Mouse (Mus musculus): Measurements from ENCODE around the gene Cyp4f37. TPM values are rescaled to one million over a fixed set of nuclear protein-coding genes. Genes with fewer than 3 reads are reported as not detected.
A peak's percentile ranks its signal among the peaks of the same experiment; 100 is the strongest.
"Not testable (repeated sequence)": the region's sequence is repeated elsewhere in the genome, so short reads cannot be mapped to it uniquely, and the experiment has no call there.

The Cyp4f37 gene
- polyA plus RNA-seq, 1 experiment from 2014 or later = not detected

DNA sequence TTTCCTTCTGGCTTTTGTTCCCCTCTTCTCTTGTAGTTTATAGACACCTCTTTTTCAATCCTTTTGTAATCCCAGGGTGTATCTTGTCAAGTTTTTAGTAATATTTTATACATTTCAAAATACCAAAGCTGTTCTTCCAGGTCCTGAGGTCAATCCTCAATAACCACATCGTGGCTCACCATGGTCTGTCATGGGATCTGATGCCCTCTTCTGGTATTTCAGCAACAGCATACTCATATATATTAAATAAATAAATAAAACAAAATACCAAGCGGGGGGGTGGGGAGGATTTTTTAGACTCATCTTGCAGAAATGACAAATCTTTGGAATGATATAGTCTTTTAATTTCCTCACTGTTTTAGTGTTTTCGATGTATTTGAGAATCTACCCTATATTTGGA, 10.8 kb downstream of the Cyp4f37 start:
- no peak overlapping the region for H3K27ac ChIP-seq (ENCODE audit: low read length)
- no peak overlapping the region for H3K4me3 ChIP-seq (ENCODE audit: low read length)
- H3K36me3 ChIP-seq (ENCODE audit: insufficient read depth, low read length) = no peaks in the 10 kb centered on the region
- WGBS = 79% methylated on average over 3 of the region's 3 CpGs
- H3K27me3 ChIP-seq (ENCODE audit: insufficient read depth, low read length) = no peaks in the 10 kb centered on the region
- no peak for ATAC-seq (ENCODE audit: low FRiP score, low TSS enrichment)
- H3K9me3 ChIP-seq (ENCODE audit: low read length) = no peaks in the 10 kb centered on the region
- no peak overlapping the region for H3K9ac ChIP-seq (replicated peaks; ENCODE audit: low read length)
- H3K4me1 ChIP-seq (ENCODE audit: insufficient read depth, low read length) = 0 out of 2 replicates have a peak, but pooled peaks cover 4% of the 10 kb centered on the region
- H3K4me2 ChIP-seq (replicated peaks; ENCODE audit: low read depth, low read length) = no peak overlapping the region

DNA sequence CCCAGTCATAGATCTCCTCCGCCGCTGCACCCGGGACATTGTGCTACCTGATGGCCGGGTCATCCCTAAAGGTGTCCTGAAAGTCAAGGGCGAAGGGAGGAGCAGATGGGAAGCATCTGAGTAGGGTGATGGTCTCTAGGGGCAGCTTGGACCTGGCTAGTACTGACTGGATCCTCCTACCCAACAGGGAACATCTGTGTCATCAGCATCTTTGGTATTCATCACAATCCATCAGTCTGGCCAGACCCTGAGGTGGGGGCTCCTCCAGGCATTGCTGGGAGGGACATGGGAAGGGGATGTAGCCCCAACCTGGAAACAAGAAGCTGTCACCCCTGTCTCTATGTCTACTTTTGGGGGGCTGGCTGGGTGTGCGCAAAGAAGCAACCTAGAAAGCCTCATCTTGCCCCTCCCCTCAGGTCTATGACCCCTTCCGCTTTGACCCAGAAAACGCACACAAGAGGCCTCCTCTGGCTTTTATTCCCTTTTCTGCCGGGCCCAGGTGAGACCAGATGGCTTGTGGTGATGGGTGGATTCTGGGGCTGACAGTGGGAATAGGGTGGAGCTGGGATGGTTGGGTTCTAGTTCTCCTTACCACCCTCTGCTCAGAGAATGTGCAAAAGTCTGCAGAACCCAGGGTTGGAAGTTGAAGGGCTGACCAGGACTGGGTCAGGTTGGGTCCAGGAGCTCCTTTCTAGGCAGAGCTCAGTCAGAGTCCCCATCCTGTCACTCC, 13.3 kb downstream of the Cyp4f37 start:
- Histone ChIP-seq H3K9ac (replicated peaks; ENCODE audit: low read length) (peak overlapping the region; percentile 63), H3K4me3 (ENCODE audit: low read length) (peak overlapping the region; percentile 41), H3K4me2 (replicated peaks; ENCODE audit: low read depth, low read length) (peak overlapping the region; percentile 57)
- not testable (repeated sequence) for H3K36me3 ChIP-seq (ENCODE audit: insufficient read depth, low read length); H3K9me3 ChIP-seq (ENCODE audit: low read length); H3K27ac ChIP-seq (ENCODE audit: low read length); H3K4me1 ChIP-seq (ENCODE audit: insufficient read depth, low read length); H3K27me3 ChIP-seq (ENCODE audit: insufficient read depth, low read length)
- WGBS = 88% methylated on average over 9 of the region's 9 CpGs
- ATAC-seq (ENCODE audit: low FRiP score, low TSS enrichment) = peak; percentile 65; the same call in 1 of the 2 replicates

DNA sequence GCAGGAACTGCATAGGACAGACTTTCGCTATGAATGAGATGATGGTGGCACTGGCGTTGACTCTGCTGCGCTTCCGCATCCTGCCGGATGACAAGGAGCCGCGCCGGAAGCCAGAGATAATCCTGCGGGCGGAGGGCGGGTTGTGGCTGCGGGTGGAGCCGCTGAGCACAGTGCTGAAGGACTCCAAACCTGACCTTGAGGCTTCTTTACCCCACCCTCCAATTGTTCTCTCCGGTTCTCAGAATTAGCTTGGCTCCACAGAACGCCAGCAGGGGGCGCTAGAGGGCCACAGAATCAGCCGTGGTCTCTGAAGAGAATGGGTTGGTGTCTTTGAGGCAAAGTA, 13.8 kb downstream of the Cyp4f37 start:
- WGBS = 3% methylated on average over 17 of the region's 17 CpGs
- Histone ChIP-seq H3K36me3 (ENCODE audit: insufficient read depth, low read length) (no peaks in the 10 kb centered on the region), H3K4me3 (ENCODE audit: low read length) (peak overlapping the region; percentile 41), H3K9ac (replicated peaks; ENCODE audit: low read length) (peak overlapping the region; percentile 63), H3K4me1 (ENCODE audit: insufficient read depth, low read length) (0 out of 2 replicates have a peak, but pooled peaks cover 4% of the 10 kb centered on the region), H3K9me3 (ENCODE audit: low read length) (no peaks in the 10 kb centered on the region), H3K27me3 (ENCODE audit: insufficient read depth, low read length) (no peaks in the 10 kb centered on the region), H3K27ac (ENCODE audit: low read length) (no peak overlapping the region), H3K4me2 (replicated peaks; ENCODE audit: low read depth, low read length) (peak overlapping the region; percentile 57)
- peak; percentile 59; the same call in 1 of the 2 replicates for ATAC-seq (ENCODE audit: low FRiP score, low TSS enrichment)

DNA sequence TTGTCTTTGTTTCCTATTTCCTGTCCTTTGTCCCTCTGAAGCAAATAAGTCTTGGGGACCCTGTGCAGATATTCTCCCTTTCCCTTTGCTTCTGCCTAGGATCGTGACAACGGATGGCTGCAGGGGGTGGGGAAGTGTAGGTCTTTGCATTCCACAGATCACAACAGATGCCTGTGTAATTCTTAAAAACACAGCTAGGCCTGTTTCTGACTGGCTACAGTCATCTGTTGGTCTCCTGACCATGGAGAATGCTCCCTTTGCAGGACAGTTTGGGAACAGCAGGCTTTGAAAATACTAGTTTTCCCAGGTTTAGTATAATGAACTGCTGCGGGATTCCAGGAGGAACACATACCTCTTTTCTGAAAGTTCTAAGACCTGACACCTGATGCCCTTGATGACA, 15.2 kb downstream of the Cyp4f37 start:
- H3K27ac ChIP-seq (ENCODE audit: low read length) = no peak overlapping the region
- no peak overlapping the region for H3K4me3 ChIP-seq (ENCODE audit: low read length)
- no peaks in the 10 kb centered on the region for H3K27me3 ChIP-seq (ENCODE audit: insufficient read depth, low read length)
- H3K9me3 ChIP-seq (ENCODE audit: low read length) = no peaks in the 10 kb centered on the region
- no peak overlapping the region for H3K9ac ChIP-seq (replicated peaks; ENCODE audit: low read length)
- H3K4me1 ChIP-seq (ENCODE audit: insufficient read depth, low read length) = 0 out of 2 replicates have a peak, but pooled peaks cover 4% of the 10 kb centered on the region
- H3K4me2 ChIP-seq (replicated peaks; ENCODE audit: low read depth, low read length) = no peak overlapping the region
- no peak for ATAC-seq (ENCODE audit: low FRiP score, low TSS enrichment)
- WGBS = 64% methylated on average over 3 of the region's 3 CpGs
- H3K36me3 ChIP-seq (ENCODE audit: insufficient read depth, low read length) = no peaks in the 10 kb centered on the region

DNA sequence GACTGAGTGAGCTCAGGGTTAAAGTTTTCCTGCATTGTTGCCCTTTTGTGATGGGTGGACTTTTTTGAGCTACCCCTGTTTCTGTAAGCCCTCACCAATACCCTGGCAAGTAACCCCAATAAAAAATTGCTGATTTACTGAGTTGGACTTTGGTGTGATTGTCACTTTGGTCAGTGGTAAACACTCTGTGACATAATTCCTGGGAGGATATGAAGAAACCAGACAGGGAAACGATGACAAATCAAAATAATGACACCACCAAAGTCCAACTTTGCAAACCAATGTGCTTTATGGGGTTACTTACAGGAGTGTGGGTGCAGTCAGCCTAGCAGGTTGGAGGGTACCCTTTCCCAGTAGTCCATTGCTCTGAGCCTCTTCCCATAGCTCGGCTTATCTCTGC, 16.0 kb downstream of the Cyp4f37 start:
- no peak for ATAC-seq (ENCODE audit: low FRiP score, low TSS enrichment)
- Histone ChIP-seq H3K36me3 (ENCODE audit: insufficient read depth, low read length) (no peaks in the 10 kb centered on the region), H3K27me3 (ENCODE audit: insufficient read depth, low read length) (no peaks in the 10 kb centered on the region), H3K27ac (ENCODE audit: low read length) (no peak overlapping the region), H3K9me3 (ENCODE audit: low read length) (no peaks in the 10 kb centered on the region), H3K4me2 (replicated peaks; ENCODE audit: low read depth, low read length) (no peak overlapping the region), H3K4me3 (ENCODE audit: low read length) (no peak overlapping the region), H3K9ac (replicated peaks; ENCODE audit: low read length) (no peak overlapping the region), H3K4me1 (ENCODE audit: insufficient read depth, low read length) (0 out of 2 replicates have a peak, but pooled peaks cover 4% of the 10 kb centered on the region)
- WGBS = 89% methylated on average over 2 of the region's 2 CpGs

DNA sequence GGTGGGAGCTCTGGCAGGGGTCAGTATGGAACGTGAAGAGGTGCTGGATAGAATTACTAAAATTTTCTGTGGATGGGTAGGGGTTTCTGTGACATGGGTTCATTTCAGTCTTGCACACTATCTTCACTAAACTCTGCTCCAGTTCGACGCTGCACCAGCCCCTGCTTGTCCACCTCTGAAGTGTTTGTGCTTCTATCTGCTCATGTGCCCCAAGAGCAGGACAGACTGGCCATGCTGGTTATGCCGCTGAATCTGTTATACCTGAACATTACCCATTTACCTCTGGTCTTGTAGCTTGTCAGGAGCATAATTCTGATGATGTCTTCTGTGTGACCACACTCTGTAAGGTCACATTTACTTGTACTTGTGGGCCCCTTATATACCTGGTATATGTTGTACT, 25.5 kb downstream of the Cyp4f37 start:
- Histone ChIP-seq H3K9me3 (ENCODE audit: low read length) (no peaks in the 10 kb centered on the region), H3K9ac (replicated peaks; ENCODE audit: low read length) (no peak overlapping the region), H3K4me2 (replicated peaks; ENCODE audit: low read depth, low read length) (no peak overlapping the region), H3K27me3 (ENCODE audit: insufficient read depth, low read length) (no peaks in the 10 kb centered on the region), H3K4me1 (ENCODE audit: insufficient read depth, low read length) (no peaks in the 10 kb centered on the region), H3K36me3 (ENCODE audit: insufficient read depth, low read length) (no peaks in the 10 kb centered on the region), H3K4me3 (ENCODE audit: low read length) (no peak overlapping the region), H3K27ac (ENCODE audit: low read length) (no peak overlapping the region)
- 77% methylated on average over 4 of the region's 4 CpGs for WGBS
- no peak for ATAC-seq (ENCODE audit: low FRiP score, low TSS enrichment)

DNA sequence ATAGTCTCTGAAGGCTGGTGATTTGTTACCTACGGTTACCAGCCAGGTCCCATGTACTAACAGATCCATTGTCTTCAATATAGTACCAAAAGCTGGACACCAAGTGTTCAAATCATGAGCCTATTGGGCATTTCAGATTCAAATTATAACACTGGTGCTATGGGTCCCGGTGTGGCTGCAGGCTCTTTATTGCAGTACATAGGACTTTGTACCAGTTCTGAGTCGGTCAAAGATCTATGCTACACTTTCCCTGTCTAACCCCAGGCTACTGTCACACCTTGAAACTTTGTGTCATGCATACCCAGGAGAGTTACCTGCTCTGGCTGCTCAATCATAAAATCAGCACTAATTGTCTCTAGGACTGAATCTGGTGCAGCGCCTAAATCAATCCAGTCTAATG, 32.8 kb downstream of the Cyp4f37 start:
- Histone ChIP-seq H3K27ac (ENCODE audit: low read length) (no peak overlapping the region), H3K9me3 (ENCODE audit: low read length) (no peaks in the 10 kb centered on the region), H3K4me2 (replicated peaks; ENCODE audit: low read depth, low read length) (no peak overlapping the region), H3K36me3 (ENCODE audit: insufficient read depth, low read length) (no peaks in the 10 kb centered on the region), H3K27me3 (ENCODE audit: insufficient read depth, low read length) (no peaks in the 10 kb centered on the region), H3K9ac (replicated peaks; ENCODE audit: low read length) (no peak overlapping the region), H3K4me3 (ENCODE audit: low read length) (no peak overlapping the region), H3K4me1 (ENCODE audit: insufficient read depth, low read length) (no peaks in the 10 kb centered on the region)
- no peak for ATAC-seq (ENCODE audit: low FRiP score, low TSS enrichment)
- 88% methylated on average over 4 of the region's 4 CpGs for WGBS

DNA sequence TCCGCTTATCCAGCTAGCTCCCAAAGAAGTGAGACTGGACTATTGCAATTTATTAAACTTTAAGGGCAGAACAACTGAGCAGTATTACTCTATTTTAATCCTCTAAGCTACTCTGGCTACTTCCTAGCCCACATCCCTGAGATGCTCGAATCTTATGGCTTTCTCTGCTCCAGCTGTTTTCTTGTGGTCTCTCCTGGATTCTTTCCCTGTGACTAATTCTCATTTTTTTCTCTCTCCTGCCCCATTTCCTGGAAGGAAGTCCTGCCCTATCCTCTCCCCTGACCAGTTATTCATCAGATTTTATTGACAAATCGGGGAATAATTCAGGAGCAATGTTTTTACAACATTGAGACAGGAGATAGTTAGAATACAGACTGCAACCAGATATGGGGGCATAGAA, 35.9 kb downstream of the Cyp4f37 start:
- ATAC-seq (ENCODE audit: low FRiP score, low TSS enrichment) = no peak
- Histone ChIP-seq H3K4me1 (ENCODE audit: insufficient read depth, low read length) (no peaks in the 10 kb centered on the region), H3K4me2 (replicated peaks; ENCODE audit: low read depth, low read length) (no peak overlapping the region), H3K27me3 (ENCODE audit: insufficient read depth, low read length) (no peaks in the 10 kb centered on the region), H3K36me3 (ENCODE audit: insufficient read depth, low read length) (no peaks in the 10 kb centered on the region), H3K4me3 (ENCODE audit: low read length) (no peak overlapping the region), H3K9ac (replicated peaks; ENCODE audit: low read length) (no peak overlapping the region), H3K27ac (ENCODE audit: low read length) (no peak overlapping the region), H3K9me3 (ENCODE audit: low read length) (no peaks in the 10 kb centered on the region)
- 75% methylated on average over 3 of the region's 3 CpGs for WGBS

DNA sequence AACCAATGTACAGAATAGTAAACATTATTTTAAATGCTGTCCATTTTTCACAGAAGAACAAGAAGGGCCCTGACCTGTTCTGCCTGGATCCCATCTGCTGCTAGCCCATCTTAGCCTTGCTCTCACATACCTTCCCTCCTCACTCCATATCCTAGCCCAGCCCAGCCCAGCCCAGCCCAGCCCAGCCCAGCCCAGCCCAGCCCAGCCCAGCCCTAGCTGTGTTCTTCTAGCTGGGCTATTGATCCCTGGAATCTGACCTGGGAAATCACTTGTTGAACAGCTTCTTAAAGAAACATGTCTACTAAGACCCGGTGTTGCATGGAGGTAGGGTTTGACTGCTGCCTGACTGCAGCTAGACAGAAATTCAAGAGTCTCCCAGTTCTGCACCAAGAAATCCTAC, 37.1 kb downstream of the Cyp4f37 start:
- H3K4me2 ChIP-seq (replicated peaks; ENCODE audit: low read depth, low read length) = no peak overlapping the region
- no peak for ATAC-seq (ENCODE audit: low FRiP score, low TSS enrichment)
- H3K4me3 ChIP-seq (ENCODE audit: low read length) = no peak overlapping the region
- no peaks in the 10 kb centered on the region for H3K4me1 ChIP-seq (ENCODE audit: insufficient read depth, low read length)
- H3K9me3 ChIP-seq (ENCODE audit: low read length) = no peaks in the 10 kb centered on the region
- H3K27ac ChIP-seq (ENCODE audit: low read length) = no peak overlapping the region
- H3K9ac ChIP-seq (replicated peaks; ENCODE audit: low read length) = no peak overlapping the region
- no peaks in the 10 kb centered on the region for H3K27me3 ChIP-seq (ENCODE audit: insufficient read depth, low read length)
- no peaks in the 10 kb centered on the region for H3K36me3 ChIP-seq (ENCODE audit: insufficient read depth, low read length)
- 55% methylated on average over 1 of the region's 1 CpGs for WGBS

DNA sequence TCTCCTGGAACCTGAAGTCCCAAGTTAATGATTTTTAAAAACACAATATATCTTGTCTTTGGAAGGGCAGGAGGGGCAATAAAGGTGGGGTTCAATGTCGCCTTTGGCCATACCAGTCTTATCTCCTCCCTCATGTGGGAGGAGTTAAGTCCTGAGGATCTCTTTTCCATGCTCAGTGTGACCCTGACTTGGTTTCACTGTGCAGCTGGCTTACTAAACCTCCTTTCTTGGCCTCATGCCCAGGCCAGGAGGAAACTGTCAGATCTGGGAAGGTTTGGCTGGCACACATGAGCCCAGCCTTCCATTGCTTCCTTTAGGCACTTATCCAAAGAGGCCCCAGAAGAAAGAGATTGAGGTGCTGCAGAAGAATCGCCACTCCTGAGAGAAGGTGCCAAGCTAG, 37.6 kb downstream of the Cyp4f37 start, which contains the start of gene Cyp4f40:
Cyp4f40 (plus strand) TSS at position 189 of the 400 bp plus-strand sequence.
- ATAC-seq (ENCODE audit: low FRiP score, low TSS enrichment) = no peak
- no peak within 1 kb of the TSS for H3K27ac ChIP-seq (ENCODE audit: low read length)
- no peak within 1 kb of the TSS for H3K9ac ChIP-seq (replicated peaks; ENCODE audit: low read length)
- no peak within 1 kb of the TSS for H3K4me2 ChIP-seq (replicated peaks; ENCODE audit: low read depth, low read length)
- H3K4me1 ChIP-seq (ENCODE audit: insufficient read depth, low read length) = no peaks in the 10 kb centered on the region
- H3K36me3 ChIP-seq (ENCODE audit: insufficient read depth, low read length) = no peaks in the 10 kb centered on the region
- WGBS = 54% methylated on average over 2 of the region's 2 CpGs
- H3K4me3 ChIP-seq (ENCODE audit: low read length) = no peak within 1 kb of the TSS
- H3K27me3 ChIP-seq (ENCODE audit: insufficient read depth, low read length) = no peaks in the 10 kb centered on the region
- H3K9me3 ChIP-seq (ENCODE audit: low read length) = no peaks in the 10 kb centered on the region
